In genomic region chr2:115822361-115822760, GRCm38 (mm10) we compare ENCODE assay signal across 13 mouse cellular contexts.
DNase-seq lines count a peak whose midpoint lies in the region; TF ChIP-seq lines count a peak whose summit lies in the region.
"Had no signal": no experiment of that assay in that cellular context is flagged by ENCODE, and none has a peak within 500 bp of the region (broad histone marks: within the 10 kb centered on the region; RNA-seq: fewer than 3 reads in every experiment).

No protein-coding gene starts in this region.

- no peak for TF ChIP-seq CTCF in layer of hippocampus, adult 2 months (conservative IDR thresholded peaks at IDR 0.05)

- intact Hi-C loops in left cerebral cortex, postnatal 14 days (cut with DNase I): no loop called here

- no peak overlapping the region for H3K4me3 ChIP-seq in layer of hippocampus, adult 2 months
- H3K4me3 ChIP-seq: embryonic facial prominence, embryonic 10.5 days; erythroblast, embryonic 14.5 days; heart, embryonic 15.5 days had no signal

- H3K27ac ChIP-seq in layer of hippocampus, adult 2 months: no peak overlapping the region
- H3K27ac ChIP-seq: embryonic facial prominence, embryonic 10.5 days; heart, embryonic 15.5 days had no signal

- peak; percentile 35 to 75 for DNase-seq in layer of hippocampus, adult 18-20 months (ENCODE audit: low spot score in 2 of 2)
- no peak for DNase-seq in layer of hippocampus, postnatal 25 days (ENCODE audit: extremely low spot score in 1 of 2, low spot score in 1 of 2)
- DNase-seq in layer of hippocampus, adult 2 months (ENCODE audit: low spot score in 2 of 2): peak; percentile 34 to 53
- DNase-seq in left cerebral cortex, postnatal 14 days (ENCODE audit: low spot score in 2 of 2): peak; percentile 58 to 76
- peak; percentile 73 for DNase-seq in telencephalon, adult 2 months (ENCODE audit: low read depth, low spot score)
- DNase-seq in c-Kit-positive CD71-positive TER-119-positive erythroid progenitor cells, embryonic 14.5 days (ENCODE audit: low spot score): no peak
- DNase-seq in adrenal gland, adult 2 months: no peak
- DNase-seq: cerebellum, postnatal 14 days; kidney, adult 9 months; thymus, adult 2 months had no signal

Comparison
In these comparisons a context has a peak if more than half of its experiments do, and no peak if none do; other contexts are left out.
1. DNase-seq: peak in layer of hippocampus, adult 18-20 months (2 of 2), layer of hippocampus, adult 2 months (2 of 2), left cerebral cortex, postnatal 14 days (2 of 2) and telencephalon, adult 2 months (single experiment); none in layer of hippocampus, postnatal 25 days (0 of 2), c-Kit-positive CD71-positive TER-119-positive erythroid progenitor cells, embryonic 14.5 days (single experiment) and adrenal gland, adult 2 months (single experiment).